Mouse (Mus musculus): ENCODE data around the gene Rpl18. TPM values are rescaled to one million over a fixed set of nuclear protein-coding genes. Genes with fewer than 3 reads are reported as not detected.

The Rpl18 gene
- polyA plus RNA-seq (2015; fragmentation: Nextera tagmentation; extraction: Ambion mirVana), result 795 and 838 TPM in 2 replicates

DNA sequence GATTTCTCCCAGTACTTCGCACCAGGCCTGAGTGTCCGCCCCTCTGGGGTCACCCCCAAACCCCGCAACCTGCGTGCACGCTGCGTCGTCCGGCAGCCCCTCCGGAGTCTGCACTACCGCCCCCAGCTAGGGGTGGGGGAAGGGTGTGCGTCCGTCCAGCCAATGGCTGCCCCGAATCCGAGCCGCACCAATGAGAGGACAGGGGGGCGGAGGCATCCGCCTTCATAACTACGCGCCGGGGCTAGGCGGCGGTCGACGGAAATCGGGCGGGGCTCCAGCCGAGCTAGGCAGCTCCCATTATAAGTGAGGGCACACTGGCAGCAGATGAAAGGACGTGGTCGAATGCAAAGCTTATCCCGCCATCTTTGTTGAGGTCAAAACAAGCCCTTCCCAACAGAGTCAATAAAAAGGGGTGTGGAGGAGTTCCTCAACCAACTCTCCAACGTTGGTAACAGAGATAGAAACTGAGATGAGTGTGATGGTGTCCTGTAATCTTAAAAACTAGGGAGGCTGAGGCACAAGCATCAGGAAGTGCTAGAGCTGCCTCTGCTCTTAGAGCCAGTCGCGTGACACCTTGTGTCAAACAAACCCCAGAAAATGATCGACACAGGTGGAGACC lies at the start of gene Rpl18:
Rpl18 (plus strand) TSS at position 368 of the 619 bp plus-strand sequence.

GRCm38 (mm10) chr7:45666161-45666560 lies 49.1 kb upstream of the Rpl18 start, which contains the start of gene Fut2:
Fut2 (minus strand) TSS chr7:45666394.

DNA sequence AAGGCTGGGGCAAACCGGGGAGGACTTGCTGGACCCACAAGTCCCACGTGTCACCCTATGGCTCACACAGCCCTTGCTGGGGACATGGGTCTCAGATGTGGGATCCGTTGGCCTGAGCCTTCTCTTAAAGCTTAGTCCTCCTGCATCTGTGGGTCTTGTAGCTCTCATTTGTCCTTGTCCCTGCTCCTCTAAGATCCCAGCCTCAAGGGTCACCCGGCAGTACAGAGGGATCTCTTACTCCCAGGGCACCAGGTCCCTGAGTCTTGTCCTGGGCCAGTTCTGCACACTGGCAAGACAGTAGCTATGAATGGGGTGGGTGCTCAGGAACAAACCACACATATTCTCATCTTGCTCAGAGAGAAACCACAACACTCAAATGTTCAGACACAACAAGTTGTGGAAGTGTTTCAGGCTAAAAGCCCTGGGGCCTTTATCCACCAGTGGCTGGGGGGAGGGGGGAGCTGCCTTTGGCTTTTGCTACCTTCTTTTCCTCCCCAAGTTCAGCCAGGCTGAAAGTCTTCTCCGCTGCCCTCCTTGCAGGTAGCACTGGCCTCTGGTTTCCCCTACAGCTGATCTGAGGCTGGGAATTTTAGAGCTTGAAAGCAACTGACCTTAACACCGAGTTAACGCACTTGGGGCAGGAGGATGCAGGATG lies 31.7 kb upstream of the Rpl18 start, which contains the start of gene Ntn5:
Ntn5 (plus strand) TSS at position 627 of the 655 bp plus-strand sequence.

DNA sequence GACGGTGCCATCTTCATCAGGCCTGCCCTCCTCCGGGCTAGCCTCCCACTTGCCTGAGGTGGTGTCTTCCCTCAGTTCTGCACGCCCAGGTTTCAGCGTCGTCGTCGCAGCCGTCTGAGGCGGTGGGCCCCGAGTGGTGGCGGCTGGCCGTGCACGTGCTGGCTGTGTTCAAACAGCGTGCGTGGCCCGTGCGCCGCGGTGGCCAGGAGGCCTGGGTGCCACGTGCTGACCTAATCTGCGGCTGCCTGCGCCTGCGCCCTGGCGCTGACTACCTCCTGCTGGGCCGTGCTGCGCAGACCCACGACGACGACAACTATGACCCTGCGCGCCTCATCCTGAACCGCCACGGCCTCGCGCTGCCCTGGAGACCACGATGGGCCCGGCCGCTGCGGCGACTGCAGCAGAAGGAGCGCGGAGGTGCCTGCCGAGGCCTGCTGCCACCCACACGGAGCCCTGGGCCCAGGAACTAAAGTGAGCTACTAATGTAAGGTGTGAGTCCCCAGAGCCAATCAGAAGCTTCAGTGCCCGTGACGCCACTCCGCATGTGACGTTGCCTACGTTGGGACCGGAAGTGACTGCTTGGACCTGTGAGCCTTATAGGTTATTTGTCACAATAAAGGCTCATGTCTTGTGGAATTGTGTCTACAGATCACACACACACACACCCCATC lies 21.2 kb upstream of the Rpl18 start, which contains the start of gene Sec1:
Sec1 (minus strand) TSS at position 482 of the 671 bp plus-strand sequence.

GRCm38 (mm10) chr7:45699523-45700141 lies 15.6 kb upstream of the Rpl18 start, which contains the start of gene Car11:
Car11 (plus strand) TSS chr7:45699843.

DNA sequence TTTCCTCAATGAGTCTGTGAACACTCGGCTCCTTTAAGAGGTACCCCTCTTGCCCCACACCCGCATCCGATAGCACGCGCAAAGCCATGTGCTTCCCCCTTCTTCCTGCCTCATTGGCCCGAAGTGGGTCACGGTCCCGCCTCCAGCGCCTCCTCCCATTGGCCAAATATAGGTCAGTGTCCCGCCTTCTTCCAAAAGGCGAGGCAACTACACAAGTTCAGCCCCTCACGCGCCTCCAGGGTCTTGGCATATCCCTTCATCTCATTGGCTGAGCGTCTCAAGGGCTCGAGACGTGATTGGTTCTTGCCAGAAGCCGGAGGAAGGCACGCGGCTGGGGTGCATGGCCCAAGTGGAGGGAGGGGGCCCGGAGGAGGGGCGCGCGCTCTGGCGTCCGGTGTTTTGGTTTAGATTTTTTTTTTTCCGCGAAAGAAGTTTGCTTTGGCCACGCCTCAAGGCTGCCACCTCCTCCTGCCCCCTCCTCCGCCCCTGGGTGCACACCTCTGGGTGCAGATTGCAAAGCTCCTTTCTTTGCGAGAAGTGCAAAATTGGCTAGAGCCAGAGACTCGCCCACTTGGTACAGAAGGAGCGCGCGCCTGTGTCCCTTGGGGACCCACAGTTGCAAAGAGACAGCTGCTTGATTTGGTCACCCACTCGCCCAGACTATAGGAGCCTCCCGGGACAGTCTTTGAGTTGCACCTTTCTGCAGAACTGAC lies 10.4 kb upstream of the Rpl18 start, which contains the start of gene Dbp:
Dbp (plus strand) TSS at position 359 of the 713 bp plus-strand sequence.

DNA sequence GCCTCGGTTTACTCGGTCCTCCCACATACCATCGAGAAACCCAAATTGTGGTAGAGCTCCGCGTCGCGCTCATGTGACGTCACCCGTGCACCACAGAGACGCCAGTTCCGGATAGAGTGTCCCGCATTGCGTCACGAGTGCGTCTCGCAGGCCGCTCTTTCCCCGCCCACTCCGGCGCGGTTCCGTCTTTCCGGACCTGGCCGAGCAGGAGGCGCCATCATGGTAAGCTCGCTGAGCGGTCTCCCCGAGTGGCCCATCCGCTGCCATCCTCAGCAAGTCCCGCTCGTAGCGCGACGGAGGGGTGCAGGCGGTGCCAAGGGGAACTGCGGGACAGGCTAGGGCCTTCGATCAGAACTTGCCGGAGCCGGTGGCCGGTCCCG lies 2.7 kb downstream of the Rpl18 start, which contains the start of gene Sphk2:
Sphk2 (minus strand) TSS at position 85 of the 380 bp plus-strand sequence.

GRCm38 (mm10) chr7:45720413-45721233 lies 5.4 kb downstream of the Rpl18 start, which contains the start of gene Fam83e:
Fam83e (plus strand) TSS chr7:45721212.

DNA sequence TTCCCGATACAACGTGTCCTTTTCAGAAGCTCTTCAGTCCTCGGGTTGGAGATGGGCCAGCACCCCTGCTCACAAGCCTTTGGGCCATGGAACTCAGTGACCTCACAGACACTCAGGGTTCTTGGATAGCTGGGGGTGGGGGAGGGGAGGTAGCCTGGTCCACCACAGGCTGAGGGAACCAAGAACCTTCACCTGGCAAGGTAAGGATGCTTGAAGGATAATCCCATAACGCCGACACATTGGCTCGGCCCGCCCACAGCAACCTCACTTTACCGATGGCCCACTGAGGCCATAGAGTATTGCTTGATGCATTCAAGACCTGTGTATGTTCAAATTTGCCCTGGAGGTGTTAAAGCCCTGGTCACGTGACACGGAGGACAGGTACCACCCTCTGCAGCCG lies 10.5 kb downstream of the Rpl18 start, which contains the start of gene Spaca4:
Spaca4 (minus strand) TSS at position 101 of the 400 bp plus-strand sequence.

Other genes with a start within 250 kb of the Rpl18 start
- 172 and 189 TPM in 2 replicates for gene Bax, start 248.6 kb upstream of the Rpl18 start, polyA plus RNA-seq (2015; fragmentation: Nextera tagmentation; extraction: Ambion mirVana)
- 0.33 and 0.91 TPM in 2 replicates for gene Tulp2, start 233.6 kb upstream of the Rpl18 start, polyA plus RNA-seq (2015; fragmentation: Nextera tagmentation; extraction: Ambion mirVana)
- gene Gm45808, start 228.6 kb upstream of the Rpl18 start, polyA plus RNA-seq (2015; fragmentation: Nextera tagmentation; extraction: Ambion mirVana), result 0.35 and 0.77 TPM in 2 replicates
- gene Dhdh, start 226.7 kb upstream of the Rpl18 start, polyA plus RNA-seq (2015; fragmentation: Nextera tagmentation; extraction: Ambion mirVana), result 9.9 and 22.7 TPM in 2 replicates
- 163 and 205 TPM in 2 replicates for gene Nucb1, start 205.1 kb upstream of the Rpl18 start, polyA plus RNA-seq (2015; fragmentation: Nextera tagmentation; extraction: Ambion mirVana)
- 25.5 and 32.7 TPM in 2 replicates for gene Ppp1r15a, start 189.2 kb upstream of the Rpl18 start, polyA plus RNA-seq (2015; fragmentation: Nextera tagmentation; extraction: Ambion mirVana)
- 8.4 and 12.0 TPM in 2 replicates for gene Plekha4, start 189.1 kb upstream of the Rpl18 start, polyA plus RNA-seq (2015; fragmentation: Nextera tagmentation; extraction: Ambion mirVana)
- gene Hsd17b14, start 160.6 kb upstream of the Rpl18 start, polyA plus RNA-seq (2015; fragmentation: Nextera tagmentation; extraction: Ambion mirVana), result 1.1 and 3.2 TPM in 2 replicates
- gene Bcat2, start 145.3 kb upstream of the Rpl18 start, polyA plus RNA-seq (2015; fragmentation: Nextera tagmentation; extraction: Ambion mirVana), result 58.9 and 92.5 TPM in 2 replicates
- 0.57 and 1.8 TPM in 2 replicates for gene Fgf21, start 100.0 kb upstream of the Rpl18 start, polyA plus RNA-seq (2015; fragmentation: Nextera tagmentation; extraction: Ambion mirVana)
- 0.17 TPM in 1 of 2 replicates, not detected in the other for gene Fut1, start 98.2 kb upstream of the Rpl18 start, polyA plus RNA-seq (2015; fragmentation: Nextera tagmentation; extraction: Ambion mirVana)
- 0.21 and 0.27 TPM in 2 replicates for gene Izumo1, start 93.6 kb upstream of the Rpl18 start, polyA plus RNA-seq (2015; fragmentation: Nextera tagmentation; extraction: Ambion mirVana)
- 7.4 and 12.5 TPM in 2 replicates for gene Rasip1, start 88.0 kb upstream of the Rpl18 start, polyA plus RNA-seq (2015; fragmentation: Nextera tagmentation; extraction: Ambion mirVana)
- gene Mamstr, start 75.5 kb upstream of the Rpl18 start, polyA plus RNA-seq (2015; fragmentation: Nextera tagmentation; extraction: Ambion mirVana), result 5.8 and 7.0 TPM in 2 replicates
- gene Fut2, start 49.1 kb upstream of the Rpl18 start, polyA plus RNA-seq (2015; fragmentation: Nextera tagmentation; extraction: Ambion mirVana), result 0.12 and 0.36 TPM in 2 replicates
- 0.25 TPM in 1 of 2 replicates, not detected in the other for gene Ntn5, start 31.4 kb upstream of the Rpl18 start, polyA plus RNA-seq (2015; fragmentation: Nextera tagmentation; extraction: Ambion mirVana)
- 0.14 and 0.33 TPM in 2 replicates for gene Sec1, start 21.1 kb upstream of the Rpl18 start, polyA plus RNA-seq (2015; fragmentation: Nextera tagmentation; extraction: Ambion mirVana)
- gene Car11, start 15.6 kb upstream of the Rpl18 start, polyA plus RNA-seq (2015; fragmentation: Nextera tagmentation; extraction: Ambion mirVana), result 8.4 and 17.6 TPM in 2 replicates
- 40.4 and 69.7 TPM in 2 replicates for gene Dbp, start 10.4 kb upstream of the Rpl18 start, polyA plus RNA-seq (2015; fragmentation: Nextera tagmentation; extraction: Ambion mirVana)
- gene Sphk2, start 2.5 kb downstream of the Rpl18 start, polyA plus RNA-seq (2015; fragmentation: Nextera tagmentation; extraction: Ambion mirVana), result 13.2 and 16.9 TPM in 2 replicates
- 0.14 and 0.47 TPM in 2 replicates for gene Fam83e, start 5.8 kb downstream of the Rpl18 start, polyA plus RNA-seq (2015; fragmentation: Nextera tagmentation; extraction: Ambion mirVana)
- gene Spaca4, start 10.4 kb downstream of the Rpl18 start, polyA plus RNA-seq (2015; fragmentation: Nextera tagmentation; extraction: Ambion mirVana), result not detected in 2 replicates
- 1.4 and 2.0 TPM in 2 replicates for gene Lmtk3, start 68.3 kb downstream of the Rpl18 start, polyA plus RNA-seq (2015; fragmentation: Nextera tagmentation; extraction: Ambion mirVana)
- 0.54 and 0.91 TPM in 2 replicates for gene Sult2b1, start 69.2 kb downstream of the Rpl18 start, polyA plus RNA-seq (2015; fragmentation: Nextera tagmentation; extraction: Ambion mirVana)
- 89.1 and 99.9 TPM in 2 replicates for gene Cyth2, start 99.1 kb downstream of the Rpl18 start, polyA plus RNA-seq (2015; fragmentation: Nextera tagmentation; extraction: Ambion mirVana)
- 0.36 and 0.38 TPM in 2 replicates for gene Kcnj14, start 109.3 kb downstream of the Rpl18 start, polyA plus RNA-seq (2015; fragmentation: Nextera tagmentation; extraction: Ambion mirVana)
- 17.5 and 26.8 TPM in 2 replicates for gene Grwd1, start 115.5 kb downstream of the Rpl18 start, polyA plus RNA-seq (2015; fragmentation: Nextera tagmentation; extraction: Ambion mirVana)
- 60.1 and 83.7 TPM in 2 replicates for gene Kdelr1, start 157.3 kb downstream of the Rpl18 start, polyA plus RNA-seq (2015; fragmentation: Nextera tagmentation; extraction: Ambion mirVana)
- 0.55 and 0.84 TPM in 2 replicates for gene Grin2d, start 162.9 kb downstream of the Rpl18 start, polyA plus RNA-seq (2015; fragmentation: Nextera tagmentation; extraction: Ambion mirVana)
- 0.94 and 0.98 TPM in 2 replicates for gene Syngr4, start 181.3 kb downstream of the Rpl18 start, polyA plus RNA-seq (2015; fragmentation: Nextera tagmentation; extraction: Ambion mirVana)
- gene Tmem143, start 181.5 kb downstream of the Rpl18 start, polyA plus RNA-seq (2015; fragmentation: Nextera tagmentation; extraction: Ambion mirVana), result 5.0 and 10.1 TPM in 2 replicates
- gene Emp3, start 205.9 kb downstream of the Rpl18 start, polyA plus RNA-seq (2015; fragmentation: Nextera tagmentation; extraction: Ambion mirVana), result 321 and 340 TPM in 2 replicates
- 4.8 and 9.6 TPM in 2 replicates for gene Ccdc114, start 208.6 kb downstream of the Rpl18 start, polyA plus RNA-seq (2015; fragmentation: Nextera tagmentation; extraction: Ambion mirVana)